Comparison of ENCODE assay signal across 15 mouse cellular contexts in the genomic region with DNA sequence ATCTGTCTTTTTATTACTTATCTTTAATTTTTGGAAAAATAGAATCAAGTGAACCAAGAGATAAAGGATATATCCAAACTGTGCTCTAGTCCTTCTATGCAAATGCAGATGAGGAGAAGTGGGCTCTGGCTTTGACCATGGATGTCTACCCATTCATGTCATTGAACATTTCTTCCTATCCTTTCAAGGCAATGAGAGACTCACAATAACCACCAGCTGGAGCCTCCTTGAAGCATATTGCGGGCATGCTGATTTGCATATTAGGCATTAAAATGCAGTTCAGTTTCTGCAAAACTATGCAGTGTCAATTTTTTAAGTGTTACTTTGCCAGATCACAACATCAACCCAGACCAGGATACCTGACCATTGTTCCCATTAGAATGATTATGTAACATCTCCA. TPM values are rescaled to one million over a fixed set of nuclear protein-coding genes. Genes with fewer than 3 reads are reported as not detected.
"Had no signal": no experiment of that assay in that cellular context is flagged by ENCODE, and none has a peak within 500 bp of the region (broad histone marks: within the 10 kb centered on the region; RNA-seq: fewer than 3 reads in every experiment).

No protein-coding gene starts in this region.

- ATAC-seq: midbrain, embryonic 13.5 days had no signal

- H3K4me3 ChIP-seq: limb, embryonic 13.5 days; midbrain, embryonic 13.5 days; neural tube, embryonic 13.5 days had no signal

- H3K36me3 ChIP-seq: limb, embryonic 13.5 days; midbrain, embryonic 13.5 days; neural tube, embryonic 13.5 days had no signal

- H3K4me1 ChIP-seq: limb, embryonic 13.5 days; neural tube, embryonic 13.5 days had no signal

- H3K4me2 ChIP-seq: limb, embryonic 13.5 days; midbrain, embryonic 13.5 days; neural tube, embryonic 13.5 days had no signal

- H3K27me3 ChIP-seq: limb, embryonic 13.5 days; midbrain, embryonic 13.5 days; neural tube, embryonic 13.5 days had no signal

- H3K27ac ChIP-seq: limb, embryonic 13.5 days; liver, embryonic 14.5 days; midbrain, embryonic 13.5 days; neural tube, embryonic 13.5 days had no signal

- H3K9me3 ChIP-seq: limb, embryonic 13.5 days; midbrain, embryonic 13.5 days; neural tube, embryonic 13.5 days had no signal

- H3K9ac ChIP-seq: limb, embryonic 13.5 days; liver, embryonic 14.5 days; midbrain, embryonic 13.5 days; neural tube, embryonic 13.5 days had no signal

- DNase-seq: kidney, adult 18-20 months; kidney, postnatal 10 days; left cerebral cortex, postnatal 4 days; lung, adult 18-20 months; retina, postnatal 1 day; thymus, postnatal 36 days had no signal

RNA-seq across cellular contexts. Expression of a gene that starts 1.6 kb away (rescaled TPM):
- total RNA-seq: liver, adult 2 months; megakaryocyte-erythroid progenitor cell, adult 5-6 weeks had no signal
- polyA plus RNA-seq: liver, adult 2 months; spleen, adult 2 months; stomach, embryonic 16.5 days; thymus, postnatal 0 days had no signal
